Mouse (Mus musculus): ENCODE measurements at regions not wholly inside any gene's neighbourhood (a gene's known extent, or its start where the extent isn't known, plus 50 kb on each side); places are given as distances from the start of the nearest gene placed in this dataset.

GRCm38 (mm10) chr1:23487031-23487430 lies 89.5 kb upstream of the Ogfrl1 start:
- TF ChIP-seq CTCF (conservative IDR thresholded peaks at IDR 0.05; ENCODE audit: insufficient read depth, insufficient read length, low read depth, low read length) (no peak), POLR2A (IDR thresholded peaks at IDR 0.05; ENCODE audit: low read depth, low read length) (no peak)
